Mouse (Mus musculus): ENCODE results near the gene Il1rn.

Gene Il1rn

GRCm38 (mm10) chr2:24336545-24336944, at the start of gene Il1rn:
Gene Il1rn (plus strand): TSS chr2:24336853.
- in situ Hi-C loops (cut with MboI, MseI): no loop called here

- in situ Hi-C loops (cut with MboI, MseI): loop anchor here (5.0 kb wide), 1 partner anchor 276 kb away; no protein-coding TSS in a partner anchor
Observed at GRCm38 (mm10) chr2:24290896-24291295, 45.8 kb upstream of the Il1rn start, which contains the start of gene Il1f10. Gene Il1f10 (plus strand): TSS chr2:24291196.

GRCm38 (mm10) chr2:24294616-24295015, 42.0 kb upstream of the Il1rn start:
- in situ Hi-C loops (cut with MboI, MseI): loop anchor here (5.0 kb wide), 2 partner anchors 58 to 273 kb away; no protein-coding TSS in a partner anchor

GRCm38 (mm10) chr2:24296837-24297236, 39.8 kb upstream of the Il1rn start:
- in situ Hi-C loops (cut with MboI, MseI): loop anchor here (5.0 kb wide), 1 partner anchor 55 kb away; no protein-coding TSS in a partner anchor

GRCm38 (mm10) chr2:24311302-24312001, 25.2 kb upstream of the Il1rn start:
- in situ Hi-C loops (cut with MboI, MseI): no loop called here

- in situ Hi-C loops (cut with MboI, MseI): no loop called here
Observed at GRCm38 (mm10) chr2:24316919-24317318, 19.7 kb upstream of the Il1rn start.

- in situ Hi-C loops (cut with MboI, MseI): no loop called here
Observed at GRCm38 (mm10) chr2:24317919-24318598, 18.6 kb upstream of the Il1rn start.

- in situ Hi-C loops (cut with MboI, MseI): no loop called here
Observed at GRCm38 (mm10) chr2:24335333-24335732, 1.3 kb upstream of the Il1rn start.

GRCm38 (mm10) chr2:24341395-24341885, 4.8 kb downstream of the Il1rn start:
- in situ Hi-C loops (cut with MboI, MseI): loop anchor here (10.0 kb wide), 1 partner anchor 223 kb away; no protein-coding TSS in a partner anchor

- in situ Hi-C loops (cut with MboI, MseI): loop anchor here (10.0 kb wide), 1 partner anchor 220 kb away; no protein-coding TSS in a partner anchor
Observed at GRCm38 (mm10) chr2:24344619-24345018, 8.0 kb downstream of the Il1rn start.

GRCm38 (mm10) chr2:24345056-24345455, 8.4 kb downstream of the Il1rn start:
- in situ Hi-C loops (cut with MboI, MseI): loop anchor here (10.0 kb wide), 1 partner anchor 220 kb away; no protein-coding TSS in a partner anchor

- in situ Hi-C loops (cut with MboI, MseI): loop anchor here (10.0 kb wide), 1 partner anchor 217 kb away; no protein-coding TSS in a partner anchor
Observed at GRCm38 (mm10) chr2:24347926-24348325, 11.3 kb downstream of the Il1rn start.

GRCm38 (mm10) chr2:24351159-24351558, 14.5 kb downstream of the Il1rn start:
- in situ Hi-C loops (cut with MboI, MseI): loop anchor here (5.0 kb wide), 1 partner anchor 54 kb away; no protein-coding TSS in a partner anchor

- in situ Hi-C loops (cut with MboI, MseI): loop anchor here (5.0 kb wide), 1 partner anchor 56 kb away; no protein-coding TSS in a partner anchor
Observed at GRCm38 (mm10) chr2:24353042-24353441, 16.4 kb downstream of the Il1rn start.

- in situ Hi-C loops (cut with MboI, MseI): loop anchor here (5.0 kb wide), 1 partner anchor 45 kb away; no protein-coding TSS in a partner anchor
Observed at GRCm38 (mm10) chr2:24357642-24358041, 21.0 kb downstream of the Il1rn start.

- in situ Hi-C loops (cut with MboI, MseI): loop anchor here (5.0 kb wide), 1 partner anchor 43 kb away; no protein-coding TSS in a partner anchor
Observed at GRCm38 (mm10) chr2:24359347-24359746, 22.7 kb downstream of the Il1rn start.

- in situ Hi-C loops (cut with MboI, MseI): no loop called here
Observed at GRCm38 (mm10) chr2:24363818-24364217, 27.2 kb downstream of the Il1rn start.

GRCm38 (mm10) chr2:24366214-24366975, 29.7 kb downstream of the Il1rn start:
- in situ Hi-C loops (cut with MboI, MseI): no loop called here

GRCm38 (mm10) chr2:24367030-24367894, 30.6 kb downstream of the Il1rn start, which contains the start of gene Psd4:
Gene Psd4 (plus strand): TSS chr2:24367580.
- in situ Hi-C loops (cut with MboI, MseI): no loop called here

GRCm38 (mm10) chr2:24367895-24368261, 31.2 kb downstream of the Il1rn start:
- in situ Hi-C loops (cut with MboI, MseI): no loop called here
